Mouse (Mus musculus) spleen, adult 2 months (tissue): ENCODE data around the gene Tef.

Source experiments
- CTCF ChIP-seq: fragments of 200-500 bp; IDR thresholded peaks from 2 replicates; pipeline ENCODE4 v1.5.1; 2011; ENCODE audit warnings: mild to moderate bottlenecking, inconsistent platforms; ENCODE audit not compliant: insufficient read depth, insufficient read length, insufficient replicate concordance; ENCODE audit errors: extremely low read depth
- POLR2A ChIP-seq: fragments of 200-500 bp; IDR thresholded peaks from 2 replicates; pipeline ENCODE4 v1.6.1; 2011; ENCODE audit warnings: low read depth, low read length, inconsistent platforms

DNA sequence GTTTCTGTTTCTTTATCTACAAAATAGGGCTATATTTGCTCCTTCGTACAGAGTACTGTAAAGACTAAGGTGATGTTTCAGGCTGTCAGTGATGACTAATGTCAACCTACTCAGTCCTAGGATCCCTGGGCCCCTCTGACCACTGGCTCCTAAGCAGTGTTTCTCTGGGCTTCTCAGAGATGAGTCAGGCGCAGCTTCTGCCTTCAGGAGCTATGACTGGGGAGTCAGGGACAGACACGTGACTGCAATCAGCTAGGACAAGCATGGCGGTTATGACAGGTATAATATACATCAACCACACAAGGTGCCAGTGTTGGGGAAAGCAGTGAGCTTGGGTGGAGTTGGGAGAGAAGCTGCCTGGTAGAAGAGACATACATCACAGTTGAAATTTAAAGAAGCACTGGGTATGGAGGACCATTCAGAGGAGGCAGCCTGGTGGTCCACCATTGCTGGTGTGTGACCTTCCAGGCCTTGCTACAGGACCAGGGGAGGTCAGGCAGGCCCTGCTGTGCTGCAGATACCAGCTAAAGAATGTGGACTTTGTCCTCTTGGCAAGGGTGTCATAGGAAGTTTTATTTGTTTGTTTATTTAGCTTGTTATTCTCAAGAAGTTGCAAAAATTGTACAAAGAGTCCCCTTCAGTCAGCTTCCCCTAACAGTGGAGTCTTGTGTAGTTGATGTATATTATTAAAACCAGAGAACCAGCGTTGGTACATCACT lies 41.7 kb upstream of the Tef start:
- TF ChIP-seq CTCF (no peak), POLR2A (no peak)
